Mouse (Mus musculus): ENCODE data around the gene F2rl2.

GRCm38 (mm10) chr13:95747101-95747500 lies 50.4 kb downstream of the F2rl2 start:
- TF ChIP-seq CTCF (IDR thresholded peaks at IDR 0.05; ENCODE audit: low read depth) (no peak), EP300 (IDR thresholded peaks at IDR 0.05; ENCODE audit: low read depth) (no peak)

All from liver, postnatal 0 days (tissue).